Mouse (Mus musculus) liver, adult 2 months (tissue): ENCODE data around the gene Gmfb.

Source experiments
- CTCF ChIP-seq: fragments of 200-500 bp; IDR thresholded peaks from 2 replicates; pipeline ENCODE4 v1.5.1; 2011; ENCODE audit warnings: low read depth, low read length, control low read depth
- POLR2A ChIP-seq: fragments of 200-500 bp; IDR thresholded peaks from 2 replicates; pipeline ENCODE4 v1.6.1; 2011; ENCODE audit warnings: low read length, control low read depth; ENCODE audit not compliant: insufficient read depth; ENCODE audit errors: extremely low read depth

GRCm38 (mm10) chr14:46803259-46803658, 18.8 kb downstream of the Gmfb start:
- TF ChIP-seq POLR2A (no peak), CTCF (no peak)
